In the genomic region with DNA sequence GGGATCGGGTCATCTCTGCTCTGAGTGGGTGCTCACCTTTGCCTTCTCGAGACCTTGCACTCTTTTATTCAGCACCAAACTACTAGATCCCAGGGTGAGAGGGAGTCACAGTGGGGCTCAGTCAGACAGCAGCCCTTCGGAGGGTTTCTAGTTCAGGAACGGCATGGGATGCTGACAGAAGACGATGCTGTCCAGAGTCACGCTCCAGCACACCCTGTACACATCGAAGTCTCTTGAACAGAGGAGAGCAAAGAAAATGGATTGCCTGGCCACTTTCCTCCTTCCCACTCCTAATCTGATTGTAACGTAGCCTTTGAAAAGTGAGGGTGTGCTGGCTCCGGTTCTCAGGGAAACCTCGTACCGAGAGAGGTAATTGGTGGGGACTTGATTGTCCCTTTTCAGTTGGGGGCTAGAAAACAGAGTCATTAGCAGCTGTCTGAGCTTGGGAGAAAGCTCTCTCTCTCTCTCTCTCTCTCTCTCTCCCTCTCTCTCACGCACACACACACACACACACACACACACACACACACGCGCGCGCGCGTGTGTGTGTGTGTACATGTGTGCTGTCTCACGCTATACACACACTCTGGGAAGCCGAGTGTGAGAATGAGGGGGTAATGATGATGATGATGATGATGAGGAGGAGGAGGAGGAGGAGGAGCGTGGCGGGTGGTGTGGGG, we compare ENCODE assay signal across 16 mouse cellular contexts.
DNase-seq lines count a peak whose midpoint lies in the region; ATAC-seq and TF ChIP-seq lines count a peak whose summit lies in the region.
"Had no signal": no experiment of that assay in that cellular context is flagged by ENCODE, and none has a peak within 500 bp of the region (broad histone marks: within the 10 kb centered on the region; RNA-seq: fewer than 3 reads in every experiment).

No protein-coding gene starts in this region.

- H3K9ac ChIP-seq in kidney, embryonic 14.5 days (ENCODE audit: low read depth, low read length): no peak overlapping the region
- H3K9ac ChIP-seq in forebrain, postnatal 0 days: no peak overlapping the region
- no peak overlapping the region; the same call in 1 of the 2 replicates for H3K9ac ChIP-seq in midbrain, embryonic 13.5 days (replicated peaks)
- H3K9ac ChIP-seq: embryonic facial prominence, embryonic 13.5 days; heart, embryonic 13.5 days; limb, embryonic 12.5 days had no signal

- 0 out of 2 replicates have a peak, but pooled peaks cover 3% of the 10 kb centered on the region for H3K27me3 ChIP-seq in kidney, embryonic 14.5 days (ENCODE audit: control insufficient read depth, insufficient read depth, low read length)
- H3K27me3 ChIP-seq in forebrain, embryonic 10.5 days (ENCODE audit: poor library complexity, severe bottlenecking): 0 out of 2 replicates have a peak, but pooled peaks cover 6% of the 10 kb centered on the region
- no peaks in the 10 kb centered on the region for H3K27me3 ChIP-seq in forebrain, postnatal 0 days (ENCODE audit: insufficient read depth, low read length)
- no peaks in the 10 kb centered on the region; the same call in 1 of the 2 replicates for H3K27me3 ChIP-seq in midbrain, embryonic 13.5 days
- H3K27me3 ChIP-seq: embryonic facial prominence, embryonic 13.5 days; heart, embryonic 13.5 days; limb, embryonic 12.5 days had no signal

- no peak overlapping the region for H3K4me2 ChIP-seq in kidney, embryonic 14.5 days (replicated peaks; ENCODE audit: low read depth, low read length)
- peak overlapping the region; percentile 29 for H3K4me2 ChIP-seq in forebrain, postnatal 0 days (ENCODE audit: low read depth)
- peak overlapping the region; percentile 28 for H3K4me2 ChIP-seq in midbrain, embryonic 13.5 days (replicated peaks)
- H3K4me2 ChIP-seq: embryonic facial prominence, embryonic 13.5 days; heart, embryonic 13.5 days; limb, embryonic 12.5 days had no signal

- no peaks in the 10 kb centered on the region for H3K9me3 ChIP-seq in kidney, embryonic 14.5 days (ENCODE audit: control insufficient read depth, low read length)
- no peaks in the 10 kb centered on the region for H3K9me3 ChIP-seq in forebrain, embryonic 10.5 days
- H3K9me3 ChIP-seq in forebrain, postnatal 0 days (ENCODE audit: low read length): no peaks in the 10 kb centered on the region
- H3K9me3 ChIP-seq in midbrain, embryonic 13.5 days: no peaks in the 10 kb centered on the region
- H3K9me3 ChIP-seq: embryonic facial prominence, embryonic 13.5 days; heart, embryonic 13.5 days; limb, embryonic 12.5 days had no signal

- no peak overlapping the region for H3K27ac ChIP-seq in kidney, embryonic 14.5 days (ENCODE audit: low read depth, low read length)
- H3K27ac ChIP-seq in forebrain, embryonic 10.5 days: peak overlapping the region; percentile 67
- 0 out of 2 replicates have a peak overlapping the region, but pooled peaks have one; percentile 21 for H3K27ac ChIP-seq in forebrain, postnatal 0 days (ENCODE audit: low read depth, low read length)
- H3K27ac ChIP-seq in midbrain, embryonic 13.5 days: peak overlapping the region; percentile 76
- H3K27ac ChIP-seq: embryonic facial prominence, embryonic 13.5 days; heart, embryonic 13.5 days; limb, embryonic 12.5 days had no signal

- no peak overlapping the region for H3K4me3 ChIP-seq in kidney, embryonic 14.5 days (ENCODE audit: low read length)
- H3K4me3 ChIP-seq in forebrain, embryonic 10.5 days: no peak overlapping the region
- H3K4me3 ChIP-seq in forebrain, postnatal 0 days (ENCODE audit: low read depth, low read length): no peak overlapping the region
- no peak overlapping the region for H3K4me3 ChIP-seq in midbrain, embryonic 13.5 days (replicated peaks)
- H3K4me3 ChIP-seq: embryonic facial prominence, embryonic 13.5 days; heart, embryonic 13.5 days; limb, embryonic 12.5 days had no signal

- peak; percentile 68; the same call in 1 of the 2 replicates for ATAC-seq in kidney, embryonic 14.5 days (ENCODE audit: low FRiP score, low TSS enrichment)
- ATAC-seq in forebrain, postnatal 0 days: peak; percentile 21
- ATAC-seq in midbrain, embryonic 13.5 days: peak; percentile 77
- no peak for ATAC-seq in megakaryocyte progenitor cell, adult 5-6 weeks (replicated peaks; ENCODE audit: poor library complexity)

- no peaks in the 10 kb centered on the region for H3K36me3 ChIP-seq in kidney, embryonic 14.5 days (ENCODE audit: control insufficient read depth, insufficient read depth, low read length)
- H3K36me3 ChIP-seq in forebrain, embryonic 10.5 days (replicated peaks): no peaks in the 10 kb centered on the region
- H3K36me3 ChIP-seq in forebrain, postnatal 0 days (ENCODE audit: insufficient read depth): no peaks in the 10 kb centered on the region
- H3K36me3 ChIP-seq in midbrain, embryonic 13.5 days: no peaks in the 10 kb centered on the region
- H3K36me3 ChIP-seq: embryonic facial prominence, embryonic 13.5 days; heart, embryonic 13.5 days; limb, embryonic 12.5 days had no signal

- no peak for TF ChIP-seq CTCF in forebrain, postnatal 0 days (IDR thresholded peaks at IDR 0.05; ENCODE audit: low read depth)

- no peak for DNase-seq in kidney, adult 18-20 months
- no peak for DNase-seq in forebrain, embryonic 10.5 days (ENCODE audit: extremely low spot score, low spot score)
- DNase-seq in forebrain, postnatal 0 days: peak; percentile 50
- no peak for DNase-seq in frontal cortex, postnatal 10 days (ENCODE audit: low spot score in 2 of 2)
- DNase-seq in ovary, adult 18-20 months (ENCODE audit: low spot score): no peak
- DNase-seq: adrenal gland, postnatal 10 days; cerebellum, postnatal 14 days; gastrocnemius, postnatal 36 days; layer of hippocampus, postnatal 36 days; right cerebral cortex, postnatal 25 days had no signal

- WGBS in kidney, embryonic 14.5 days: 45% methylated on average over 22 of the region's 22 CpGs
- 53% methylated on average over 22 of the region's 22 CpGs for WGBS in forebrain, embryonic 10.5 days
- 33% methylated on average over 22 of the region's 22 CpGs for WGBS in forebrain, postnatal 0 days
- WGBS in midbrain, embryonic 13.5 days: 41% methylated on average over 22 of the region's 22 CpGs

- H3K4me1 ChIP-seq in kidney, embryonic 14.5 days (ENCODE audit: control insufficient read depth, insufficient read depth, low read length): peaks cover 5% of the 10 kb centered on the region; the same call in 1 of the 2 replicates
- peaks cover 38% of the 10 kb centered on the region for H3K4me1 ChIP-seq in forebrain, embryonic 10.5 days
- peaks cover 8% of the 10 kb centered on the region for H3K4me1 ChIP-seq in forebrain, postnatal 0 days (ENCODE audit: insufficient read depth)
- peaks cover 42% of the 10 kb centered on the region for H3K4me1 ChIP-seq in midbrain, embryonic 13.5 days (replicated peaks)
